8 mouse cellular contexts compared by ENCODE assay signal in genomic region chr12:89450667-89451298, GRCm38 (mm10).
A peak's percentile ranks its signal among the peaks of the same experiment; 100 is the strongest.
DNase-seq lines count a peak whose midpoint lies in the region; ATAC-seq lines count a peak whose summit lies in the region.

No protein-coding gene starts in this region.

- no peak overlapping the region for H3K9ac ChIP-seq in forebrain, embryonic 14.5 days (ENCODE audit: low read length)
- H3K9ac ChIP-seq in kidney, embryonic 16.5 days (replicated peaks; ENCODE audit: low read length): no peak overlapping the region

- peak; percentile 80 for ATAC-seq in forebrain, embryonic 14.5 days
- ATAC-seq in kidney, embryonic 16.5 days (ENCODE audit: low FRiP score, low TSS enrichment): peak; percentile 49; the same call in 1 of the 2 replicates
- ATAC-seq in megakaryocyte, adult 5-6 weeks (ENCODE audit: poor library complexity, severe bottlenecking): 0 out of 2 replicates have a peak, but pooled peaks have one; percentile 49

- peak; percentile 0 to 24 for DNase-seq in adrenal gland, postnatal 36 days
- no peak for DNase-seq in adrenal gland, adult 18-20 months (ENCODE audit: low spot score in 2 of 2)
- DNase-seq in urinary bladder, postnatal 36 days (ENCODE audit: low spot score in 2 of 2): peak; percentile 1
- no peak for DNase-seq in urinary bladder, postnatal 10 days (ENCODE audit: low spot score)
- DNase-seq in forebrain, embryonic 14.5 days (ENCODE audit: low spot score): peak; percentile 83
- peak; percentile 46 for DNase-seq in right cerebral cortex, postnatal 25 days

- no peak overlapping the region for H3K4me3 ChIP-seq in forebrain, embryonic 14.5 days (ENCODE audit: low read depth, low read length)
- H3K4me3 ChIP-seq in kidney, embryonic 16.5 days (ENCODE audit: low read length): no peak overlapping the region

- H3K4me1 ChIP-seq in forebrain, embryonic 14.5 days (ENCODE audit: control insufficient read depth, insufficient read depth, low read length): no peaks in the 10 kb centered on the region
- H3K4me1 ChIP-seq in kidney, embryonic 16.5 days (ENCODE audit: insufficient read depth, low read length): no peaks in the 10 kb centered on the region

- no peaks in the 10 kb centered on the region for H3K27me3 ChIP-seq in forebrain, embryonic 14.5 days (replicated peaks; ENCODE audit: control insufficient read depth, insufficient read depth, low read length)
- no peaks in the 10 kb centered on the region for H3K27me3 ChIP-seq in kidney, embryonic 16.5 days (ENCODE audit: insufficient read depth, low read length)

- H3K27ac ChIP-seq in forebrain, embryonic 14.5 days (ENCODE audit: low read depth, low read length): no peak overlapping the region
- no peak overlapping the region for H3K27ac ChIP-seq in kidney, embryonic 16.5 days (ENCODE audit: low read length)

- no peaks in the 10 kb centered on the region for H3K36me3 ChIP-seq in forebrain, embryonic 14.5 days (ENCODE audit: control insufficient read depth, insufficient read depth, low read length)
- no peaks in the 10 kb centered on the region for H3K36me3 ChIP-seq in kidney, embryonic 16.5 days (ENCODE audit: insufficient read depth, low read length)

- H3K9me3 ChIP-seq in forebrain, embryonic 14.5 days (replicated peaks; ENCODE audit: control insufficient read depth, low read length): no peaks in the 10 kb centered on the region
- H3K9me3 ChIP-seq in kidney, embryonic 16.5 days (ENCODE audit: low read length): no peaks in the 10 kb centered on the region

- WGBS in forebrain, embryonic 14.5 days: 0% methylated on average over 2 of the region's 2 CpGs
- 0% methylated on average over 2 of the region's 2 CpGs for WGBS in kidney, embryonic 16.5 days

- no peak overlapping the region for H3K4me2 ChIP-seq in forebrain, embryonic 14.5 days (ENCODE audit: low read length)
- no peak overlapping the region for H3K4me2 ChIP-seq in kidney, embryonic 16.5 days (replicated peaks; ENCODE audit: low read depth, low read length)

Comparison
In these comparisons a context has a peak if more than half of its experiments do, and no peak if none do; other contexts are left out.
1. DNase-seq: peak in adrenal gland, postnatal 36 days (2 of 2), urinary bladder, postnatal 36 days (2 of 2), forebrain, embryonic 14.5 days (single experiment) and right cerebral cortex, postnatal 25 days (single experiment); none in adrenal gland, adult 18-20 months (0 of 2) and urinary bladder, postnatal 10 days (single experiment).
2. Peak in every context shown above with its lines, with median percentiles within 50 percentile points of each other: ATAC-seq.